8 mouse cellular contexts compared by ENCODE assay signal in the genomic region with DNA sequence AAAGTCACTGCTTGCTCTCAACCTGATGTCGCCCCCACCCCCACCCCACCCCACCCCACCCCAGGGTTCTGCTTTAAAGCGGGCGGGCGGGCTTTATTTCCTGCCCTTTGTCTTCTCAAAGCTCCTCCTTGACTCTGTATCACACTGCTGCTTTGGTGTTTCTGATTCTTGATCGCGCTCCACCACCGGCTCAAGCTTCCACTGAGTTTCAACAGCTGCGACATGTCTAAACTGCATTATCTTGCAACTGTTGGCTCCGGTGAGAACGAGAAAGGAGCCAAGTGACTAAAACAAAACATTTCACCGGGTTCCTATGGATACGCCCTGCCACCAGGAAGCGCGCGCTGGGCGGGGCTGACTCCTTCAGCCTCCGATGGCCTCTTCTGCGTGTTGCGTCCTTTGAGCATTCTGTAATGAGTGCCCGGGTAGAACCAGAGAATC. TPM values are rescaled to one million over a fixed set of nuclear protein-coding genes. Genes with fewer than 3 reads are reported as not detected.
DNase-seq lines count a peak whose midpoint lies in the region; ATAC-seq and TF ChIP-seq lines count a peak whose summit lies in the region.

No protein-coding gene starts in this region.

- under 1% methylated on average over 20 of the region's 20 CpGs for WGBS in liver, adult 2 months
- WGBS in midbrain, embryonic 16.5 days, result 0% methylated on average over 20 of the region's 20 CpGs
- WGBS in stomach, embryonic 14.5 days, result under 1% methylated on average over 20 of the region's 20 CpGs

- no peaks in the 10 kb centered on the region for H3K27me3 ChIP-seq in liver, adult 2 months (ENCODE audit: control insufficient read depth, insufficient read depth, low read length)
- H3K27me3 ChIP-seq in midbrain, embryonic 16.5 days (ENCODE audit: control insufficient read depth, insufficient read depth, low read depth, low read length), result no peaks in the 10 kb centered on the region
- no peaks in the 10 kb centered on the region for H3K27me3 ChIP-seq in stomach, embryonic 14.5 days (ENCODE audit: control insufficient read depth, insufficient read depth, low read length)

- H3K4me3 ChIP-seq in liver, adult 2 months (ENCODE audit: insufficient read depth, low read depth, low read length), result peak overlapping the region; percentile 61
- H3K4me3 ChIP-seq in midbrain, embryonic 16.5 days (ENCODE audit: low read depth, low read length), result peak overlapping the region; percentile 58
- H3K4me3 ChIP-seq in stomach, embryonic 14.5 days (ENCODE audit: low read depth, low read length), result peak overlapping the region; percentile 36

- H3K4me2 ChIP-seq in midbrain, embryonic 16.5 days (ENCODE audit: low read length), result peak overlapping the region; percentile 88
- H3K4me2 ChIP-seq in stomach, embryonic 14.5 days (replicated peaks; ENCODE audit: low read depth, low read length), result peak overlapping the region; percentile 68

- peak; percentile 51 for DNase-seq in 3T3-L1 (ENCODE audit: low read depth, low spot score)
- DNase-seq in adrenal gland, adult (ENCODE audit: inconsistent age in 2 of 2, low spot score in 1 of 2), result peak; percentile 47 to 85
- peak; percentile 89 for DNase-seq in embryo, embryonic 10 days (ENCODE audit: low spot score)
- peak; percentile 43 for DNase-seq in gastrocnemius, postnatal 25 days
- peak; percentile 81 for DNase-seq in induced T-regulatory cell, adult 2 months (ENCODE audit: low read depth)
- DNase-seq in liver, adult 2 months (ENCODE audit: extremely low read depth, low read depth, low spot score), result peak; percentile 26

- no peak overlapping the region for H3K27ac ChIP-seq in liver, adult 2 months (replicated peaks; ENCODE audit: insufficient read depth, low read depth, low read length)
- peak overlapping the region; percentile 86 for H3K27ac ChIP-seq in midbrain, embryonic 16.5 days (ENCODE audit: low read length)
- H3K27ac ChIP-seq in stomach, embryonic 14.5 days (ENCODE audit: low read length), result peak overlapping the region; percentile 78

- TF ChIP-seq POLR2A in liver, adult 2 months (IDR thresholded peaks at IDR 0.05; ENCODE audit: extremely low read depth, insufficient read depth, low read length), result no peak

- 0 out of 2 replicates have a peak overlapping the region, but pooled peaks have one; percentile 21 for H3K9ac ChIP-seq in liver, adult 2 months (ENCODE audit: low read depth, low read length)
- peak overlapping the region; percentile 72 for H3K9ac ChIP-seq in midbrain, embryonic 16.5 days (ENCODE audit: low read depth, low read length)
- peak overlapping the region; percentile 28; the same call in 1 of the 2 replicates for H3K9ac ChIP-seq in stomach, embryonic 14.5 days (replicated peaks; ENCODE audit: low read depth, low read length)

- no peaks in the 10 kb centered on the region for H3K79me2 ChIP-seq in liver, adult 2 months (ENCODE audit: control insufficient read depth, insufficient read depth, low read length)

- no peaks in the 10 kb centered on the region for H3K36me3 ChIP-seq in liver, adult 2 months (ENCODE audit: control insufficient read depth, insufficient read depth, low read length)
- H3K36me3 ChIP-seq in midbrain, embryonic 16.5 days (ENCODE audit: control insufficient read depth, insufficient read depth, low read length), result no peaks in the 10 kb centered on the region
- H3K36me3 ChIP-seq in stomach, embryonic 14.5 days (ENCODE audit: control insufficient read depth, insufficient read depth, low read length), result no peaks in the 10 kb centered on the region

- peak; percentile 89 for ATAC-seq in midbrain, embryonic 16.5 days
- peak; percentile 84 for ATAC-seq in stomach, embryonic 14.5 days (ENCODE audit: insufficient number of reproducible peaks, insufficient read depth, low FRiP score, low read depth)

- no peaks in the 10 kb centered on the region for H3K4me1 ChIP-seq in liver, adult 2 months (ENCODE audit: control insufficient read depth, insufficient read depth, low read length)
- peaks cover 5% of the 10 kb centered on the region for H3K4me1 ChIP-seq in midbrain, embryonic 16.5 days (ENCODE audit: control insufficient read depth, insufficient read depth, low read length)
- 0 out of 2 replicates have a peak, but pooled peaks cover 11% of the 10 kb centered on the region for H3K4me1 ChIP-seq in stomach, embryonic 14.5 days (ENCODE audit: control insufficient read depth, insufficient read depth, low read length)

- H3K9me3 ChIP-seq in midbrain, embryonic 16.5 days (replicated peaks; ENCODE audit: control insufficient read depth, low read length, poor library complexity, severe bottlenecking), result no peaks in the 10 kb centered on the region
- no peaks in the 10 kb centered on the region for H3K9me3 ChIP-seq in stomach, embryonic 14.5 days (ENCODE audit: control insufficient read depth, low read depth, low read length)

- TF ChIP-seq CTCF in liver, adult 2 months (IDR thresholded peaks at IDR 0.05; ENCODE audit: low read depth, low read length), result no peak

RNA-seq across cellular contexts. Expression of a gene that starts 43.2 kb away (rescaled TPM):
- total RNA-seq in gastrocnemius, postnatal 25 days (2021), result 10 to 100 TPM; 29.6 to 31.1 TPM
- total RNA-seq in liver, adult 2 months (2014; rRNA removed), result 28.0 and 29.8 TPM in 2 replicates
- polyA plus RNA-seq in liver, adult 2 months (2012; rRNA removed), result 32.7 and 36.6 TPM in 2 replicates
- 40.4 and 41.5 TPM in 2 replicates for polyA plus RNA-seq in midbrain, embryonic 16.5 days (2015; fragmentation: Nextera tagmentation; extraction: Ambion mirVana)
- 60.2 and 65.6 TPM in 2 replicates for polyA plus RNA-seq in stomach, embryonic 14.5 days (2014; fragmentation: Nextera tagmentation; extraction: Ambion mirVana)

RNA-seq across cellular contexts. Expression of a gene that starts 47.6 kb away (rescaled TPM):
- total RNA-seq in gastrocnemius, postnatal 25 days (2021), result 1 to 10 TPM; 4.6 to 6.2 TPM
- 32.4 and 37.9 TPM in 2 replicates for total RNA-seq in liver, adult 2 months (2014; rRNA removed)
- 14.3 and 14.4 TPM in 2 replicates for polyA plus RNA-seq in liver, adult 2 months (2012; rRNA removed)
- 15.2 and 16.4 TPM in 2 replicates for polyA plus RNA-seq in midbrain, embryonic 16.5 days (2015; fragmentation: Nextera tagmentation; extraction: Ambion mirVana)
- 35.2 and 37.3 TPM in 2 replicates for polyA plus RNA-seq in stomach, embryonic 14.5 days (2014; fragmentation: Nextera tagmentation; extraction: Ambion mirVana)

RNA-seq across cellular contexts. Expression of a gene that starts 56.7 kb away (rescaled TPM):
- total RNA-seq in gastrocnemius, postnatal 25 days (2021), result not detected
- not detected in 2 replicates for total RNA-seq in liver, adult 2 months (2014; rRNA removed)
- polyA plus RNA-seq in liver, adult 2 months (2012; rRNA removed), result not detected in 2 replicates
- polyA plus RNA-seq in midbrain, embryonic 16.5 days (2015; fragmentation: Nextera tagmentation; extraction: Ambion mirVana), result 6.4 and 8.0 TPM in 2 replicates
- 9.3 and 11.8 TPM in 2 replicates for polyA plus RNA-seq in stomach, embryonic 14.5 days (2014; fragmentation: Nextera tagmentation; extraction: Ambion mirVana)

Comparison
In these comparisons a context has a peak if more than half of its experiments do, and no peak if none do; other contexts are left out.
1. DNase-seq: peak in every context shown above with its lines; median percentile 89 in embryo, embryonic 10 days; 81 in induced T-regulatory cell, adult 2 months; 66 in adrenal gland, adult; 51 in 3T3-L1; 43 in gastrocnemius, postnatal 25 days; 26 in liver, adult 2 months.
2. H3K9ac ChIP-seq: peak in every context shown above with its lines; median percentile 72 in midbrain, embryonic 16.5 days; 28 in stomach, embryonic 14.5 days; 21 in liver, adult 2 months.